Mouse (Mus musculus): ENCODE results near the gene Myh13.

DNA sequence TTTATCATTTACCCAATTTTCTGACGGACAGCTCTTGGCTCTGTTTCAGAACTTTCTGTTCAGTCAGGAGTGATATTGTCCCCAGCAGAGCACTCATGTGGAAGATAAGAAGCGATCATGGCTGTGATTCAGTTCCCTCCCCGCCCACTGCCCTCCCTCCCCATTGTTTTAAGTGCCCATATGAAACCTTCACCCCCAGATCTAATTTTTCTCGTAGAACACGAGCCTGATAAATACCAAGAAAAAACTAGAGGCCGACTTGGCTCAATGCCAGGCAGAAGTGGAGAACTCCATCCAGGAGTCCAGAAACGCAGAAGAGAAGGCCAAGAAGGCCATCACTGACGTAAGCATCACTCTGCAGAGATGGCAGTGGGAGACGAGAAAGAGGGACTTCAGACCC lies 45.5 kb downstream of the Myh13 start:
- TF ChIP-seq MAX (IDR thresholded peaks at IDR 0.05) (no peak), CTCF (IDR thresholded peaks at IDR 0.05; ENCODE audit: control insufficient read depth, insufficient read depth, insufficient read length) (no peak), CEBPB (IDR thresholded peaks at IDR 0.05; ENCODE audit: low read depth) (no peak), MYOD1 (IDR thresholded peaks at IDR 0.05; ENCODE audit: control insufficient read depth, insufficient read length, low read depth) (no peak), MYOG (IDR thresholded peaks at IDR 0.05; ENCODE audit: control insufficient read depth, extremely low read depth, insufficient read length) (no peak), FOSL1 (IDR thresholded peaks at IDR 0.05; ENCODE audit: insufficient read depth, low read length, poor library complexity, severe bottlenecking) (no peak)

All from C2C12 (cell line).